Mouse (Mus musculus) liver, adult (tissue): ENCODE results near the gene Olfr788.

Experiments
- GATA4 ChIP-seq: IDR thresholded peaks from 2 replicates; pipeline ENCODE4 v1.6.1; 2014; ENCODE audit warnings: mild to moderate bottlenecking, low read length; ENCODE audit not compliant: insufficient replicate concordance

The Olfr788 gene

DNA sequence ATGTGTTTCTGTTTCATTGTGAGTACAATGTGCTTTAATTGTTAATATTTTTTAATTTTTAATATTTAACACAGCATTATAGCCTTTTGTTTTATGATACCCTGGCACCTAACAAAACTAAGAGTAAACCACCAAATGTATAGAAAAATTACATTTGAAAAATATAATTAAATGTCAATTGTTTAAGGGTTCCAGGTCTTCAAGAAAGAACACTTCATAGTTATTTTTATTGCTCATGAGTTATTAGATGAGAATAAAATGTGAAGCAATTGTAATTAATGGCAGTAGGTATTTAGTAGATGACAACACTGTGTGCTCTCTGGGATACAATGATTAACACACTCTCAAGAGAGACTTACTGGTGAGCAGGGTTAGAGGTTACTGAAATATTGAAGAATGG, at the start of gene Olfr788:
Gene Olfr788 (plus strand): TSS at position 301 of the 400 bp plus-strand sequence.
- no peak for TF ChIP-seq GATA4

DNA sequence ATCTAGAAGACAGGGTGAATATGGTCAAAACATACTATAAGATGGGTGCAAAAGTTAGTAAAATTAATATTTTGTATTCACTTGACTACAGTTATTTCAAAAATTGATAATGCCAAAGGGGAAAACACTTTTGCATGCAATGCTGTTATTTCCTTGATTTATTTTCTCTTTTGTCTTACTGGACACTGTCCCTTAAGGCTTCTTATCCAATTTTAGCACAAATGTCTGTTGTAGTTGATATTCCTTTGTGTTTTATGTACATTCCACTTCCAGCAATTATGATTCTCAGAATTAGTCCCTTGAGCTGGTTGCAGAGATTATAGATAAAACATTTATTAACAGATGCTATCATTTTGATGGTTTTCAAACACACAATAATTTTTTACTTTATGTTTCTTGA, 43.8 kb upstream of the Olfr788 start, which contains the start of gene Olfr786:
Gene Olfr786 (plus strand): TSS at position 301 of the 400 bp plus-strand sequence.
- TF ChIP-seq GATA4, result no peak

DNA sequence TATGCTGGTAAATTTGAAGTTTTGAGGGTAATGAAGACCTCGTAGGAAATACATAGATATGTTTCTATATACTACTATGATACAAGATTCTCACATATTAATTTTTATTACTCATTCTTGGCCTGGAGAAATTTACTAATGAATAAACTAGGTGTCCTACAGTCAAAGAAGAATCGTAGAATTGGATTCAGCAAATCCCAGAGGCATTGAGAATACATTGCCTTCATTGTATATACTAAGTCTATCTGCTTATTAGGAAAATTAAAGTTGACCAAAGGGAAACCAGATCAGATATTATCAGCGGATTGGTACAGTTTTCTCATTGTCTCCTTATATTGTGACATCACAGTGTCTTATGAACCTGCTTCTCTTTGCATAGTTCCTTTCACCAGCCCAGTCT, 9.2 kb upstream of the Olfr788 start, which contains the start of gene Olfr787:
Gene Olfr787 (plus strand): TSS at position 301 of the 400 bp plus-strand sequence.
- TF ChIP-seq GATA4, result no peak

- TF ChIP-seq GATA4, result no peak
Measured at GRCm38 (mm10) chr10:129473256-129473655, 2.5 kb downstream of the Olfr788 start.

- no peak for TF ChIP-seq GATA4
Measured at GRCm38 (mm10) chr10:129473723-129474122, 2.9 kb downstream of the Olfr788 start.

DNA sequence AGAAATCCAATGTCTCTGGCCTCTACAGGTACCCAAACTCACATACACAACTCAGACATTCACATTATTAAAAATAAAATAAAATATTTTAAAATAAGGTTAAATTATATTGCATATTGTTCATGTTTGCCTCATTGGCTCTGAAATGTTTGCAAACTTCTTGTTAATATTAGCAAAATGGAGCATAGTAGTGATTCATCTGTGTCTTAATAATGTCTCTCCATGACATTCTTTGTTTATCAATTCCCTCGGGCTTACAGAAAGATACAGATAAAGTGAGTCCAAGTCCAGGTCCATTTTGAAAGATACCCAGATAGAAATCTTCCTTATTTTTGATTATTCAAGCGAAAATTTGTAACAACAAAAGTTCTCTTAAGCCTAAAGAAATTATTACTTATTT, 13.7 kb downstream of the Olfr788 start, which contains the start of gene Olfr789:
Gene Olfr789 (plus strand): TSS at position 301 of the 400 bp plus-strand sequence.
- TF ChIP-seq GATA4, result no peak

GRCm38 (mm10) chr10:129490101-129490500, 19.3 kb downstream of the Olfr788 start:
- no peak for TF ChIP-seq GATA4

DNA sequence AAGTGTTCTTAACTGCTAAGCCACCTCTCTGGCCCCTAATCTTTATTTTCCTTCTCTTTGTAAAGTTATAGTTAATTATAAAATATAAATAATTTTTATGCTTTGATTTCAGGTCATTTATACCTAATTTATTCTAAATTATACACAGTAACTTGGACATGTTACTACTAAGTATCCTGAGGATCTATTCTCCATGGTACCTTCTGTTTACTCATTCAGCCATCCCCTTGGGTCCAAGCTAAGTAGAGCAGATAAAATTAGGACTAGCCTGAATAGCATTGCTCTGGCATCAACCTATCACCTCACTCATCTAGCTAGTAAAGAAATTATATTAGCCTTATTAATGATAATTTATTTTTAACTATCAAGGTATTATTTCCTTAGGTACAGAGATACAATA, 27.4 kb downstream of the Olfr788 start, which contains the start of gene Olfr790:
Gene Olfr790 (plus strand): TSS at position 301 of the 400 bp plus-strand sequence.
- TF ChIP-seq GATA4, result no peak

DNA sequence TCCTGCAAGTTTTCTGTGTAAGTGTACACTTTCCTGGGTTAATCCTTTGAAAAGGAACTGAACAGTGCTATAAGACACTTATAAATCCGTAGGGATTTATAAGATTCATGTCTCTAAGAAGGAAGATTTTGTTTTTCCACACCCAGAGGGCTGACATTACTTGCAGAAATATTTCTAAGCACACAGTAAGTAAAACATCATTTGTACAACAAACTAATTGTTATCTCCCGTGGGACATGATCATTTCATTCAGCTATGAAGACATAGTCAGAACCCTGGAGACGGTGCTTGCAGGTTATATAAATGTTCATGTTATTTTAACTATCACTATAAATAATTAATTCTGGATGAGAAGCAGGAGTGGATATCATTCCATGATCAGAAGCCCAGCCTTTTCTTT, 50.7 kb downstream of the Olfr788 start, which contains the start of gene Olfr791:
Gene Olfr791 (plus strand): TSS at position 301 of the 400 bp plus-strand sequence.
- no peak for TF ChIP-seq GATA4
